Comparison of ENCODE assay signal across 26 mouse cellular contexts in the genomic region with DNA sequence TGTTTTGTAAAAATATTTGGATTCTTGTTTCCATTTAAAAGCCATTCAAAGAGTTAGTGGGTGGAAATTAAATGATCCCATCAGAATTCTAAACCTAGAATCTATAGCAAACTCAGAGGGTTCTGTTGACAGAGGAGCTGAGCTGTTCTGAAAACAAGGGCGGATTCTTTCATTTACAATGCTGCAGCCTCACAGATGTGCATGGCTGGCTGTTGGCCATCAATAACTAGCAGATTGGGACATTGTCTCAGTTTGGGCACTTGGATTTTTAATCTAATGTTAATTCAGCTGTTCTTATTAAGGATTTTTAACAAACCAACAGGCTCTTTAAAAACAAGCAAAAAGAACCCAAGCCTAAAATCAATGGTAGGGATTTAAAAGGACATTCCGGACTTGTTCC.
"Had no signal": no experiment of that assay in that cellular context is flagged by ENCODE, and none has a peak within 500 bp of the region (broad histone marks: within the 10 kb centered on the region; RNA-seq: fewer than 3 reads in every experiment).

No protein-coding gene starts in this region.

- ATAC-seq: inflammation-experienced regulatory T-cells, adult 6 months; intestine, embryonic 16.5 days; liver, embryonic 12.5 days; midbrain, embryonic 15.5 days had no signal

- H3K9ac ChIP-seq: limb, embryonic 13.5 days; liver, embryonic 12.5 days; liver, embryonic 15.5 days; lung, embryonic 15.5 days; midbrain, embryonic 15.5 days; neural tube, embryonic 12.5 days; neural tube, embryonic 15.5 days had no signal

- H3K4me1 ChIP-seq: limb, embryonic 10.5 days; limb, embryonic 13.5 days; liver, embryonic 12.5 days; liver, embryonic 15.5 days; lung, embryonic 15.5 days; megakaryocyte, embryonic 14.5 days; neural tube, embryonic 12.5 days had no signal

- H3K9me3 ChIP-seq: limb, embryonic 10.5 days; limb, embryonic 13.5 days; liver, embryonic 12.5 days; liver, embryonic 15.5 days; lung, embryonic 15.5 days; midbrain, embryonic 10.5 days; midbrain, embryonic 15.5 days; neural tube, embryonic 12.5 days; neural tube, embryonic 15.5 days had no signal

- H3K27me3 ChIP-seq: limb, embryonic 13.5 days; liver, embryonic 12.5 days; liver, embryonic 15.5 days; lung, embryonic 15.5 days; midbrain, embryonic 15.5 days; neural tube, embryonic 12.5 days; neural tube, embryonic 15.5 days had no signal

- H3K4me2 ChIP-seq: limb, embryonic 13.5 days; liver, embryonic 12.5 days; liver, embryonic 15.5 days; lung, embryonic 15.5 days; midbrain, embryonic 15.5 days; neural tube, embryonic 12.5 days; neural tube, embryonic 15.5 days had no signal

- H3K36me3 ChIP-seq: limb, embryonic 10.5 days; limb, embryonic 13.5 days; liver, embryonic 12.5 days; liver, embryonic 15.5 days; lung, embryonic 15.5 days; midbrain, embryonic 10.5 days; midbrain, embryonic 15.5 days; neural tube, embryonic 12.5 days; neural tube, embryonic 15.5 days had no signal

- H3K27ac ChIP-seq: kidney, postnatal 0 days; limb, embryonic 10.5 days; limb, embryonic 13.5 days; liver, embryonic 12.5 days; liver, embryonic 15.5 days; lung, embryonic 15.5 days; midbrain, embryonic 10.5 days; midbrain, embryonic 15.5 days; neural tube, embryonic 12.5 days; neural tube, embryonic 15.5 days; stomach, postnatal 0 days had no signal

- DNase-seq: kidney, adult 18-20 months; kidney, postnatal 25 days; liver; lung, adult 18-20 months; lung, postnatal 10 days; lung, postnatal 36 days; right cerebral cortex, adult 18-20 months; right cerebral cortex, postnatal 14 days; right cerebral cortex, postnatal 4 days; thymus, adult 2 months; thymus, postnatal 14 days; thymus, postnatal 4 days had no signal

- H3K4me3 ChIP-seq: limb, embryonic 10.5 days; limb, embryonic 13.5 days; liver, embryonic 12.5 days; liver, embryonic 15.5 days; lung, embryonic 15.5 days; megakaryocyte, embryonic 14.5 days; midbrain, embryonic 10.5 days; midbrain, embryonic 15.5 days; neural tube, embryonic 12.5 days; neural tube, embryonic 15.5 days had no signal
